Mouse (Mus musculus) liver, adult 2 months (tissue): ENCODE results near the gene Btg2. TPM values are rescaled to one million over a fixed set of nuclear protein-coding genes. Genes with fewer than 3 reads are reported as not detected.

Source experiments
- DNase-seq: peaks from one replicate; pipeline ENCODE4 v3.0.0-alpha.2; 2011; ENCODE audit warnings: low read depth, low spot score; ENCODE audit errors: extremely low read depth
- H3K27ac ChIP-seq: fragments of 200-500 bp; replicated peaks from 2 replicates; pipeline ENCODE4 v1.5.1; 2012; ENCODE audit warnings: low read depth, mild to moderate bottlenecking, control low read depth, inconsistent platforms, low read length; ENCODE audit not compliant: insufficient read depth
- H3K27me3 ChIP-seq: fragments of 200-500 bp; 2 replicates; pipeline ENCODE4 v1.6.1; 2012; ENCODE audit warnings: mild to moderate bottlenecking, moderate library complexity, low read length, inconsistent platforms; ENCODE audit not compliant: control insufficient read depth, insufficient read depth
- H3K36me3 ChIP-seq: fragments of 200-500 bp; 2 replicates; pipeline ENCODE4 v1.6.1; 2012; ENCODE audit warnings: low read length, inconsistent platforms; ENCODE audit not compliant: control insufficient read depth, insufficient read depth
- H3K4me1 ChIP-seq: fragments of 200-500 bp; 2 replicates; pipeline ENCODE4 v1.6.1; 2011; ENCODE audit warnings: low read length; ENCODE audit not compliant: control insufficient read depth, insufficient read depth
- H3K4me3 ChIP-seq: fragments of 200-500 bp; 2 replicates; pipeline ENCODE4 v1.5.1; 2011; ENCODE audit warnings: low read depth, mild to moderate bottlenecking, control low read depth, low read length, moderate library complexity; ENCODE audit not compliant: insufficient read depth
- H3K79me2 ChIP-seq: fragments of 200-500 bp; 2 replicates; pipeline ENCODE4 v1.6.1; 2012; ENCODE audit warnings: inconsistent platforms, mild to moderate bottlenecking, low read length, moderate library complexity; ENCODE audit not compliant: control insufficient read depth, insufficient read depth
- H3K9ac ChIP-seq: fragments of 200-500 bp; 2 replicates; pipeline ENCODE4 v1.6.1; 2012; ENCODE audit warnings: low read depth, mild to moderate bottlenecking, control low read depth, inconsistent platforms, low read length
- CTCF ChIP-seq: fragments of 200-500 bp; IDR thresholded peaks from 2 replicates; pipeline ENCODE4 v1.5.1; 2011; ENCODE audit warnings: low read depth, low read length, control low read depth
- POLR2A ChIP-seq: fragments of 200-500 bp; IDR thresholded peaks from 2 replicates; pipeline ENCODE4 v1.6.1; 2011; ENCODE audit warnings: low read length, control low read depth; ENCODE audit not compliant: insufficient read depth; ENCODE audit errors: extremely low read depth
- WGBS: fragments of 180-500 bp; shearing (Covaris S2); methylation state at CpG from one replicate; pipeline ENCODE4 v1.1.7; 2018; 5-methylcytosine and 5-hydroxymethylcytosine counted together
- polyA plus RNA-seq: library from polyadenylated mRNA; depleted of rRNA; stranded (reverse); fragments of >200 nt; gene quantifications from 2 replicates; pipeline ENCODE4 v1.2.3, GENCODE M21; 2012
- total RNA-seq: library from RNA; depleted of rRNA; stranded (reverse); fragments of >200 nt; gene quantifications from 2 replicates; pipeline ENCODE4 v1.2.3, GENCODE M21; 2014

Btg2 gene
- total and polyA plus RNA-seq, 2 experiments = 6.9 to 7.0 TPM

DNA sequence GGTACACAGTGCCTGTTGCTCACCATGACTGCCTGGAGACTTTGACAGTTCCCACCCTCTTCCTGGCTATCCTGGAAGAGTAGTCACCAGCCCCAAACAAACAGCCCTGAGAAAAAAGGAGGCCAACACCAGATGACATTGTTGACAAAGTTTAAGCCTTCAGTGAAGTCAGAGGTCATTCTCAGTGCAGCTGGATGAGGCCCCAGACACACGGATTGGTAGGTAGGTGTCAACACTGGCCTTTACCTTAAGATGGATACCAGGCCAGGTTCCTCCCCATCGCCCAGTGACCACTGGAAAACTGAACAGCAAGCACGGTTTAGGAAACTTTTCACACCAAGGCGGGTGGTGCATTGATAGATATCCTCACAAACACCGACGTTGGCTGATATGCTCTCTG is 13.4 kb upstream of the Btg2 start:
- Histone ChIP-seq H3K4me3 (no peak overlapping the region), H3K79me2 (no peaks in the 10 kb centered on the region), H3K4me1 (peaks cover 4% of the 10 kb centered on the region), H3K9ac (peak overlapping the region; percentile 39), H3K36me3 (no peaks in the 10 kb centered on the region), H3K27ac (peak overlapping the region; percentile 65), H3K27me3 (no peaks in the 10 kb centered on the region)
- 30% methylated on average over 6 of the region's 6 CpGs for WGBS
- DNase-seq = peak; percentile 66
- TF ChIP-seq POLR2A (no peak), CTCF (no peak)

DNA sequence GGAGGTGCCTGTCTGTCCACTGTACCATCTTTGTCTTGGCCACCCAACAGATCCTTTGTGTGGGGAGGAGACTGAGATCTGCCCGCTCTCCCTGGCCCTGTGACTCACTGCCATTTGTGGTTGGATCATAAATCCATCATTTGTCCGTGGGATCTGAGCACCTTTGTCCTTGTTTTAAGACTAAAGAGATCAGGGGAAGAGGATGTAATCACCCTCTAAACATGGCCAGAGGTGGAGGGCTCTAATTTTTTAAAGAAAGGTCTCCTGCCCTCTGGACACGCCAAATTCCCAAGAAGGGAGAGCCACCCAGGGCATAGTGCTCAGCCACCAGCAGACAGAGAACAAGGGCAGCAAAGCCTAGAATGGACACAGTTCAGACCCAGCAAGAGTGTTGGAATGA is 12.9 kb upstream of the Btg2 start:
- WGBS = 93% methylated on average over 3 of the region's 3 CpGs
- Histone ChIP-seq H3K27me3 (no peaks in the 10 kb centered on the region), H3K27ac (peak overlapping the region; percentile 65; the same call in 1 of the 2 replicates), H3K79me2 (no peaks in the 10 kb centered on the region), H3K4me1 (peaks cover 4% of the 10 kb centered on the region), H3K4me3 (no peak overlapping the region), H3K36me3 (no peaks in the 10 kb centered on the region), H3K9ac (no peak overlapping the region)
- TF ChIP-seq CTCF = no peak
- TF ChIP-seq POLR2A = no peak
- DNase-seq = no peak

DNA sequence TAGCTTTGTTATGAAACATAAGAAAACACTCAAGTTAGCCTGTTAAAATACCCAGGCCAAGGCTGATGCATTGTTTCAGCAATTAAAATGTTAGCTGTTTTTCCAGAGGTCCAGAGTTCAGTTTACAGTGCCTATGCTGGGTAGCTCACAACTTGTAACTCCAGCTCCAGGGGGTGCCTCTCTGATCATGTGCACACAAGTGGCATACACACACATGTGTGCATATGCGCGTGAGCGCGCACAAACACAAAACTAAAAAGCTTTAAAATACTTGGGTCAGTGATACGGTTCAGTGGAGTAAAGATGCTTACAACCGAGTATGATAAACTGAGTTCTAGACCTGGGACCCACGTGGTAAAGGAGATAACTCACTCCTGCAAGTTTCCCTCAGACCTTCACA is 10.2 kb upstream of the Btg2 start:
- DNase-seq = no peak
- no peak overlapping the region for H3K27ac ChIP-seq
- H3K36me3 ChIP-seq = no peaks in the 10 kb centered on the region
- WGBS = 92% methylated on average over 7 of the region's 7 CpGs
- TF ChIP-seq CTCF = no peak
- no peak for TF ChIP-seq POLR2A
- H3K4me1 ChIP-seq = peaks cover 4% of the 10 kb centered on the region
- H3K79me2 ChIP-seq = no peaks in the 10 kb centered on the region
- H3K27me3 ChIP-seq = no peaks in the 10 kb centered on the region
- no peak overlapping the region for H3K4me3 ChIP-seq
- H3K9ac ChIP-seq = no peak overlapping the region

DNA sequence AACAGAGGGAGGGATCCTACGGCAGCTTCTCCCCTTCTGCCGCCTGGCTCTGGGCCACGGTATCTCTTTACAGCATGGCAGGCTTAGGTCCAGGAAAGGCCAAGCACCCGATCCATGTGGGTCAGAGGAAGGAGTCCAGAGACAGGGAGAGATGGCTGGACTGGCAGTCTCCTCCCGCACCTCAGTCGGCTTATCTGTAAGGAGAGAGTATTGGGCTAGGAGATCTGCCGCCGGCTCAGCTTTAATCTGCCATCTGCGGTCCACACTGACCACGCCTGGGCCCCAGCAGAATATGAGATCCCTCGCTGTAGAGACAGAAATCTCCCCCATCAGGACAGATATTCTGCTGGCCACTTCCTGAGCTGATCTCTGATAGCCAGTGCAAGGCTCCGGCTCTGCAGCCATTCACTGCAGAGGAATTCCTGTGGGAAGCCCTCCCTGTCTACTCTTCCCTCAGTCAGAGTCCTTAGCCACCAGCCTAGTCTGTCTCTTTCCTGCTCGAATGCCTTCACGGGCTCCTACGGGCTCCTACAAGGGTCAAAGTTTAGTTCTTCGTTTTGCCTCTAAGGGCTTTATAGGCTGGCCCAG is 8.0 kb upstream of the Btg2 start:
- Histone ChIP-seq H3K9ac (peak overlapping the region; percentile 24; the same call in 1 of the 2 replicates), H3K27me3 (no peaks in the 10 kb centered on the region), H3K36me3 (no peaks in the 10 kb centered on the region), H3K27ac (peak overlapping the region; percentile 28), H3K4me1 (no peaks in the 10 kb centered on the region), H3K4me3 (peak overlapping the region; percentile 3; the same call in 1 of the 2 replicates), H3K79me2 (no peaks in the 10 kb centered on the region)
- no peak for DNase-seq
- no peak for TF ChIP-seq POLR2A
- TF ChIP-seq CTCF = no peak
- 64% methylated on average over 16 of the region's 16 CpGs for WGBS

DNA sequence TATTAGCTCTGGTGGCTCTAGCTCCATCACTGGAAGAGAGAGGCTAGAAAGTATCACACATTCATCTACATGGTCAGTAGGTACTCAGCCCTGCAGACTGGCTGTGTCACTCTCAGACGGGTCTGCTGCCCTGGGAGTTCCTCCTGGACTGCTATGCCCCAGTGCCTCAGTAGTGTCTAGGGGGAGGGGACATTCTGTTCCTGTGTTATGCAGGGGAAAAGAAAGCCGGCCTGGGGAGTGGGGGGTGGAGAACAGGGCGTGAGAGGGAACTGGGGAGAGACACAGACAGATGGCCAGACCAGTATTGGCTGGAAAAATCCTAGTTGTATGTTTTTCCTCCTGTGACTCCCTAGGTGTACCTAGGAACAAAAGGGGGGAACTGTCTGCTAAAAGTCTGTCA is 7.1 kb upstream of the Btg2 start:
- no peak overlapping the region for H3K4me3 ChIP-seq
- 84% methylated on average over 3 of the region's 3 CpGs for WGBS
- H3K4me1 ChIP-seq = no peaks in the 10 kb centered on the region

DNA sequence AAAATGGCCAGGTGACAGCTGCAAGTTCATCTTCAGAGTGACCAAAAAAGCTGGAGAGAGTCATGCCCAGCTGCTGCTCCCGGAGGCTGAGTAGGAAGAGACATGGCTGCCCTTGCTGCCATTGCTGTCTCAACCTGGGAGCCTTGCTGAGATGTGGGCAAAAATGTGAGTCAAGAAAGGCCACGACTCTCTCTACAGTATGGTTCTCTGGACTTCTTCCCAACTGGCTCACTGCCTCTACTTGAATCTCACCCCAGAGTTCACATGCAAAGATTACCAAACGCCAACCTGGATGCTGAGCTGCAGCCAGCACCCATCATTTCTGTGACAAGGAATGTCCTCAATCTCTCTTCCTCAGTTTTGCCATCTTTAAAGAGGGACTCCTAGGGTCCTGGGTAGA is 5.2 kb upstream of the Btg2 start:
- Histone ChIP-seq H3K27me3 (no peaks in the 10 kb centered on the region), H3K27ac (no peak overlapping the region), H3K4me1 (no peaks in the 10 kb centered on the region), H3K9ac (no peak overlapping the region), H3K36me3 (no peaks in the 10 kb centered on the region), H3K79me2 (no peaks in the 10 kb centered on the region), H3K4me3 (no peak overlapping the region)
- no peak for TF ChIP-seq POLR2A
- DNase-seq = no peak
- 41% methylated on average over 3 of the region's 3 CpGs for WGBS

More for the DNA sequence above, 7.1 kb upstream of the Btg2 start:
- no peaks in the 10 kb centered on the region for H3K36me3 ChIP-seq
- H3K27ac ChIP-seq = no peak overlapping the region
- TF ChIP-seq POLR2A (no peak), CTCF (no peak)
- H3K27me3 ChIP-seq = no peaks in the 10 kb centered on the region
- no peak for DNase-seq
- no peaks in the 10 kb centered on the region for H3K79me2 ChIP-seq
- no peak overlapping the region for H3K9ac ChIP-seq
